Comparison of ENCODE assay signal across 22 mouse cellular contexts in the genomic region with DNA sequence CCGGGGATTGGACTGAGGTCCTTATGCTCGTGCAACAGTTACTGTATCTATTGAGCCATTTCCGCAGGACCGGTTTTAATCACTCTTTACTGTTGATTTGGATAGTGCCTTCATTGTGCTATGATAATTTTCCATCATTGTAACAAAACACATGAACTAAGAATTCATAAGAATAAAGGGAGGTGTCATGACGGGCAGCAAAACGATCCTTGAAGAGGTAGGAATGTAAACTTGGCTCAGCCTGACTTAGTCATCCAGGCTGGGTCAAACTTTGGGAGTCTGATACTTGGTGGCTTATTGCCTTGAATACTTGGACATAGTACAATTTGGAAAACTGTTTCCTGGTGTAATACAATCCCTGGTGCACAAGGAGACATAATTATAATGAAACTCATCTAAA.
"Had no signal": no experiment of that assay in that cellular context is flagged by ENCODE, and none has a peak within 500 bp of the region (broad histone marks: within the 10 kb centered on the region; RNA-seq: fewer than 3 reads in every experiment).

No protein-coding gene starts in this region.

- ATAC-seq: liver, postnatal 0 days; lung, postnatal 0 days; midbrain, embryonic 13.5 days; midbrain, embryonic 16.5 days had no signal

- H3K4me2 ChIP-seq: limb, embryonic 13.5 days; lung, embryonic 14.5 days; midbrain, embryonic 13.5 days; stomach, embryonic 15.5 days had no signal

- H3K27me3 ChIP-seq: limb, embryonic 13.5 days; megakaryocyte, embryonic 14.5 days; midbrain, embryonic 13.5 days; stomach, embryonic 15.5 days had no signal

- H3K4me3 ChIP-seq: limb, embryonic 10.5 days; limb, embryonic 13.5 days; megakaryocyte, embryonic 14.5 days; midbrain, embryonic 10.5 days; midbrain, embryonic 13.5 days; stomach, embryonic 15.5 days had no signal

- H3K9me3 ChIP-seq: limb, embryonic 10.5 days; limb, embryonic 13.5 days; megakaryocyte, embryonic 14.5 days; midbrain, embryonic 10.5 days; midbrain, embryonic 13.5 days; stomach, embryonic 15.5 days had no signal

- DNase-seq: kidney, adult 18-20 months; kidney, adult 9 months; kidney, postnatal 14 days; kidney, postnatal 4 days; liver; liver, postnatal 0 days; lung, embryonic 14.5 days; lung, postnatal 36 days; right cerebral cortex, postnatal 14 days; spleen, adult 18-20 months; thymus, adult 2 months; thymus, postnatal 14 days; thymus, postnatal 4 days had no signal

- H3K4me1 ChIP-seq: limb, embryonic 10.5 days; limb, embryonic 13.5 days had no signal

- H3K27ac ChIP-seq: limb, embryonic 10.5 days; limb, embryonic 13.5 days; liver, embryonic 14.5 days; midbrain, embryonic 10.5 days; midbrain, embryonic 13.5 days; stomach, embryonic 15.5 days had no signal

- H3K9ac ChIP-seq: limb, embryonic 13.5 days; liver, embryonic 14.5 days; liver, postnatal 0 days; lung, embryonic 14.5 days; midbrain, embryonic 13.5 days; stomach, embryonic 15.5 days had no signal
